Mouse (Mus musculus) skeletal muscle tissue, adult 2 months (tissue): Measurements from ENCODE around the gene Znhit3.
"Not testable (repeated sequence)": the region's sequence is repeated elsewhere in the genome, so short reads cannot be mapped to it uniquely, and the experiment has no call there.

Source experiments
- DNase-seq: peaks from one replicate; pipeline ENCODE4 v3.0.0-alpha.2; 2012; ENCODE audit warnings: low read depth, low spot score

Gene Znhit3

GRCm38 (mm10) chr11:84879007-84879771 lies 37.0 kb downstream of the Znhit3 start:
- DNase-seq, result no peak

DNA sequence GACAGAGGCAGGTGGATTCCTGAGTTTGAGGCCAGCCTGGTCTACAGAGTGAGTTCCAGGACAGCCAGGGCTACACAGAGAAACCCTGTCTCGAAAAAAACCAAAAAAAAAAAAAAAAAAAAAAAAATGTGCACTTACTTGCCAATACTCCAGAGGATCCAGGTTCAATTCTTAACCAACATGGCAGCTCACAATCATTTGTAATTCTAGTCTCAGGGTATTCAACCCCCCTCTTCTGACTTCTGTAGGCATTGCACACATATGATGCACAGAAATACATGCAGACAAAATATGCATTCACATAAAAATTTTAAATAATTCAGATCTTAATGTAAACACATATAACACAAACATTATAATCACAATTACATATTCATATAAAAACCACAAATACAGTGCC lies 40.1 kb downstream of the Znhit3 start:
- not testable (repeated sequence) for DNase-seq

- no peak for DNase-seq
Observed at GRCm38 (mm10) chr11:84873042-84873833, 42.9 kb downstream of the Znhit3 start.

- no peak for DNase-seq
Observed at GRCm38 (mm10) chr11:84871548-84872069, 44.6 kb downstream of the Znhit3 start.

- DNase-seq, result no peak
Observed at GRCm38 (mm10) chr11:84871046-84871445, 45.1 kb downstream of the Znhit3 start.

- peak; percentile 94 for DNase-seq
Observed at GRCm38 (mm10) chr11:84870337-84871043, 45.7 kb downstream of the Znhit3 start, which contains the start of gene Ggnbp2. Gene Ggnbp2, minus strand, starts transcription at chr11:84870817.

- peak; percentile 95 for DNase-seq
Observed at GRCm38 (mm10) chr11:84869537-84870232, 46.5 kb downstream of the Znhit3 start.

GRCm38 (mm10) chr11:84868786-84869259 lies 47.3 kb downstream of the Znhit3 start:
- no peak for DNase-seq

DNA sequence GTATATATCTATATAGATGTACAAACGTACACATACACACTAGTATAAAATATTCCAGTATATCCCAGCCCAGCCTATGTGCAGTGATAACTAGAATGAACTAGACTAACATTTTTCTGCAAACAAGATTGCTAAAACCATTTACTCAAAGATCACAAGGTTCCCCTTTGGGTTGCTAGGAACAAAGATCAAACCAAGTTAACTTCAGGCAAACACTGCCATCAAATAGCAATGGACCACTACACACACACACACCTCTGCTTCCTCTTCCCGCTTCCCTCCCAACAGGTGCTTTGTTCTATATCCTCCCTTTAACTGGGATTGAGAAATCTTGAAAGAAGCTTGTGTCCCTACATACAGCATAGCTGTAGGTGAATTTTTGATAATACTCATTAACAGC lies 48.6 kb downstream of the Znhit3 start:
- no peak for DNase-seq

DNA sequence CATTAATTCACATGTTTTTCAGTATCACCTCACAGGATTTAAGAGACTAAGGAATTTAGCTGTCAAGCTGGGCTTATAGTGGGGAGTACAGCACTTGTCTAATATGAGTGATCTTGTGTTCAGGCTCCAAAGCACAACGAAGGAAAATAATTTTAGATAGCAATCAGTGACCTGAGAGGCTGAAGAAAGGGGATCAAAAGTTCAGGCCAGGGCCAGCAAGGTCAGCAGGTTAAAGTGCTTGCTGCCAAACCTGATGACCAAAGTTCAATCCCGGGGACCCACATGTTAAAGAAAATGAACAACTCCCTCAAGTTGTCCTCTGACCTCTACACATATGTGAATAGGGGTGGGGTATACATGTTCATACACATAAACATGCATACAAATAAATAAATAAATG lies 50.9 kb downstream of the Znhit3 start:
- DNase-seq, result no peak
